Mouse (Mus musculus) olfactory bulb, adult 2 months (tissue): ENCODE measurements around the gene Bank1. TPM values are rescaled to one million over a fixed set of nuclear protein-coding genes. Genes with fewer than 3 reads are reported as not detected.

Experiments used
- H3K27ac ChIP-seq: fragments of 200-500 bp; 2 replicates; pipeline ENCODE4 v1.5.1; 2012; ENCODE audit warnings: low read depth, low read length; ENCODE audit not compliant: insufficient read depth
- H3K4me1 ChIP-seq: fragments of 200-500 bp; 2 replicates; pipeline ENCODE4 v1.6.1; 2012; ENCODE audit warnings: low read length; ENCODE audit not compliant: control insufficient read depth, insufficient read depth
- H3K4me3 ChIP-seq: fragments of 200-500 bp; 2 replicates; pipeline ENCODE4 v1.5.1; 2012; ENCODE audit warnings: mild to moderate bottlenecking, low read depth, low read length, moderate library complexity; ENCODE audit not compliant: insufficient read depth
- CTCF ChIP-seq: fragments of 200-500 bp; IDR thresholded peaks from 2 replicates; pipeline ENCODE4 v1.5.1; 2012; ENCODE audit warnings: low read depth, mild to moderate bottlenecking, low read length, moderate library complexity; ENCODE audit not compliant: insufficient read depth
- POLR2A ChIP-seq: fragments of 200-500 bp; IDR thresholded peaks from 2 replicates; pipeline ENCODE4 v1.6.1; 2012; ENCODE audit warnings: mild to moderate bottlenecking, low read depth, low read length, moderate library complexity; ENCODE audit not compliant: insufficient read depth
- WGBS: fragments of 180-500 bp; shearing (Covaris S2); methylation state at CpG from one replicate; pipeline ENCODE4 v1.1.7; 2018; 5-methylcytosine and 5-hydroxymethylcytosine counted together
- polyA plus RNA-seq: library from polyadenylated mRNA; stranded (reverse); fragments of >200 nt; gene quantifications from 2 replicates; pipeline ENCODE4 v1.2.4, GENCODE M21; 2012; ENCODE audit warnings: low replicate concordance; ENCODE audit not compliant: missing spikeins, insufficient read depth, insufficient read length

Bank1 gene
- polyA plus RNA-seq, 1 experiment: not detected

- TF ChIP-seq CTCF: no peak
- no peaks in the 10 kb centered on the region for H3K4me1 ChIP-seq
- WGBS: 86% methylated on average over 2 of the region's 2 CpGs
- no peak overlapping the region for H3K4me3 ChIP-seq
- H3K27ac ChIP-seq: no peak overlapping the region
Observed at GRCm38 (mm10) chr3:136287883-136288282, 38.0 kb downstream of the Bank1 start.

GRCm38 (mm10) chr3:136264969-136265595 is 60.8 kb downstream of the Bank1 start:
- no peak overlapping the region for H3K4me3 ChIP-seq
- WGBS: 94% methylated on average over 8 of the region's 8 CpGs
- no peak overlapping the region for H3K27ac ChIP-seq
- TF ChIP-seq POLR2A: no peak
- TF ChIP-seq CTCF: no peak
- no peaks in the 10 kb centered on the region for H3K4me1 ChIP-seq

- no peak overlapping the region for H3K27ac ChIP-seq
- no peaks in the 10 kb centered on the region for H3K4me1 ChIP-seq
- no peak for TF ChIP-seq CTCF
- H3K4me3 ChIP-seq: no peak overlapping the region
- WGBS: 90% methylated on average over 3 of the region's 3 CpGs
Observed at GRCm38 (mm10) chr3:136257761-136258160, 68.1 kb downstream of the Bank1 start.

GRCm38 (mm10) chr3:136254713-136255112 is 71.2 kb downstream of the Bank1 start:
- no peaks in the 10 kb centered on the region for H3K4me1 ChIP-seq
- no peak for TF ChIP-seq CTCF
- TF ChIP-seq POLR2A: no peak
- no peak overlapping the region for H3K27ac ChIP-seq
- 65% methylated on average over 2 of the region's 2 CpGs for WGBS
- H3K4me3 ChIP-seq: no peak overlapping the region

- TF ChIP-seq POLR2A (no peak), CTCF (no peak)
- 82% methylated on average over 4 of the region's 4 CpGs for WGBS
Observed at GRCm38 (mm10) chr3:136252820-136253219, 73.0 kb downstream of the Bank1 start.

GRCm38 (mm10) chr3:136251578-136251977 is 74.3 kb downstream of the Bank1 start:
- Histone ChIP-seq H3K27ac (no peak overlapping the region), H3K4me3 (no peak overlapping the region), H3K4me1 (no peaks in the 10 kb centered on the region)
- no peak for TF ChIP-seq POLR2A
- TF ChIP-seq CTCF: no peak
- WGBS: 95% methylated on average over 4 of the region's 4 CpGs

More at GRCm38 (mm10) chr3:136252820-136253219, 73.0 kb downstream of the Bank1 start:
- Histone ChIP-seq H3K27ac (no peak overlapping the region), H3K4me3 (no peak overlapping the region), H3K4me1 (no peaks in the 10 kb centered on the region)

GRCm38 (mm10) chr3:136247331-136247730 is 78.5 kb downstream of the Bank1 start:
- Histone ChIP-seq H3K4me3 (no peak overlapping the region), H3K27ac (no peak overlapping the region), H3K4me1 (no peaks in the 10 kb centered on the region)
- TF ChIP-seq CTCF (no peak), POLR2A (no peak)
- WGBS: 84% methylated on average over 5 of the region's 5 CpGs

- H3K4me1 ChIP-seq: no peaks in the 10 kb centered on the region
- 88% methylated on average over 2 of the region's 2 CpGs for WGBS
- H3K27ac ChIP-seq: no peak overlapping the region
- no peak overlapping the region for H3K4me3 ChIP-seq
- TF ChIP-seq POLR2A: no peak
- TF ChIP-seq CTCF: no peak
Observed at GRCm38 (mm10) chr3:136244931-136245330, 80.9 kb downstream of the Bank1 start.

- TF ChIP-seq POLR2A (no peak), CTCF (no peak)
- no peak overlapping the region for H3K4me3 ChIP-seq
- 85% methylated on average over 3 of the region's 3 CpGs for WGBS
- no peaks in the 10 kb centered on the region for H3K4me1 ChIP-seq
- H3K27ac ChIP-seq: no peak overlapping the region
Observed at GRCm38 (mm10) chr3:136238790-136239189, 87.1 kb downstream of the Bank1 start.

GRCm38 (mm10) chr3:136233507-136233906 is 92.4 kb downstream of the Bank1 start:
- Histone ChIP-seq H3K27ac (no peak overlapping the region), H3K4me1 (no peaks in the 10 kb centered on the region), H3K4me3 (no peak overlapping the region)
- TF ChIP-seq CTCF (no peak), POLR2A (no peak)
- WGBS: 81% methylated on average over 2 of the region's 2 CpGs
